Mouse (Mus musculus): Measurements from ENCODE around the gene Rrnad1.
A peak's percentile ranks its signal among the peaks of the same experiment; 100 is the strongest.
"Not testable (repeated sequence)": the region's sequence is repeated elsewhere in the genome, so short reads cannot be mapped to it uniquely, and the experiment has no call there.

The Rrnad1 gene

DNA sequence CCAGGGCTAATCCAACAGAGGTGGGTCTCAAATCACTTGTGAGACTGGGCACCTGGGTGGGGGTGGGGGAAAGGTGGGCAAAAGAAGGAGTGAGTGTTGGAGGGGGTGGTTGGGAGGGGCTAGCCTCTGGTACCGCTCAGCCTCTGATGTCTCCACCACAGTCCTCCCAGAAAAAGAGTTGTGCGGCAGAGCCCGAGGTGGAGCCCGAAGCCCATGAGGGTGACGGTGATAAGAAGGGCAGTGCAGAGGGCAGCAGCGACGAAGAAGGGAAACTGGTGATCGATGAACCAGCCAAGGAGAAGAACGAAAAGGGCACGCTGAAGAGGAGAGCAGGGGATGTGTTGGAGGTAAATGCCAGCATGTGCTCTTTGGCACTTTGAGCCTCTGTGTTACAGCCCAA, 16.6 kb downstream of the Rrnad1 start:
- no peak for DNase-seq (ENCODE audit: low spot score in 2 of 2)

- DNase-seq (ENCODE audit: low spot score in 2 of 2): no peak
These were observed 17.0 kb downstream of the Rrnad1 start for GRCm38 (mm10) chr3:87913491-87913890.

DNA sequence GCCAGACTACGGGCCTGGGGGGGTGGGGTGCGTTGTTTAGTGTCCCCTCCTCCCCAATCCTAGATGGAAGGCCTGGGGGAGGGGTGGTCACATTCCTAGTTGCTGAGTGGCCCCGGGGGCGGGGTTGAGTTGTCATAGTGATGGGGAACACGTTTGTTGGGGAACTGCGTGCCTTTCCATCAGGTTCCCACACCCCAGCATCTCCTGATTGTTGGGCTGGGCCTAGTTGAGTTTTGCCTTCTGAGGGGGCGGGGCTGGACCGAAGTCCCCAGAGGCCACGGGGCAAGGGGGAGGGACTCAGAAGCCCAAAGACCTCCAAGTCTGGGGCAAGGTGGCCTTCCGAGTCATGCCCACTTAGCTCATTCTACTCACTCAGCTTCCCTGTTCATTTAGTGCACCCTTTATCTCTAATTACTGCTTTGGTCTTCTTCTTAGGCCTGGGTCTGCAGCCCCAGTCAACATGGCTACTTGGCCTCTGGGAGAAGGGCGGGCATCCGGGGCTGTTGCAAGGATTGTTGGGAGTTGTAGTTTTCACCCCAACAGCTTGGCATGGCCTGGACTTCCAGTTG, 19.9 kb downstream of the Rrnad1 start:
- DNase-seq (ENCODE audit: low spot score in 2 of 2): peak in 1 of 2 experiments; percentile 46

GRCm38 (mm10) chr3:87909874-87910273, 20.6 kb downstream of the Rrnad1 start:
- no peak for DNase-seq (ENCODE audit: low spot score in 2 of 2)

GRCm38 (mm10) chr3:87909381-87909780, 21.1 kb downstream of the Rrnad1 start:
- DNase-seq (ENCODE audit: low spot score in 2 of 2): no peak

GRCm38 (mm10) chr3:87907906-87908305, 22.6 kb downstream of the Rrnad1 start:
- DNase-seq (ENCODE audit: low spot score in 2 of 2): no peak

DNA sequence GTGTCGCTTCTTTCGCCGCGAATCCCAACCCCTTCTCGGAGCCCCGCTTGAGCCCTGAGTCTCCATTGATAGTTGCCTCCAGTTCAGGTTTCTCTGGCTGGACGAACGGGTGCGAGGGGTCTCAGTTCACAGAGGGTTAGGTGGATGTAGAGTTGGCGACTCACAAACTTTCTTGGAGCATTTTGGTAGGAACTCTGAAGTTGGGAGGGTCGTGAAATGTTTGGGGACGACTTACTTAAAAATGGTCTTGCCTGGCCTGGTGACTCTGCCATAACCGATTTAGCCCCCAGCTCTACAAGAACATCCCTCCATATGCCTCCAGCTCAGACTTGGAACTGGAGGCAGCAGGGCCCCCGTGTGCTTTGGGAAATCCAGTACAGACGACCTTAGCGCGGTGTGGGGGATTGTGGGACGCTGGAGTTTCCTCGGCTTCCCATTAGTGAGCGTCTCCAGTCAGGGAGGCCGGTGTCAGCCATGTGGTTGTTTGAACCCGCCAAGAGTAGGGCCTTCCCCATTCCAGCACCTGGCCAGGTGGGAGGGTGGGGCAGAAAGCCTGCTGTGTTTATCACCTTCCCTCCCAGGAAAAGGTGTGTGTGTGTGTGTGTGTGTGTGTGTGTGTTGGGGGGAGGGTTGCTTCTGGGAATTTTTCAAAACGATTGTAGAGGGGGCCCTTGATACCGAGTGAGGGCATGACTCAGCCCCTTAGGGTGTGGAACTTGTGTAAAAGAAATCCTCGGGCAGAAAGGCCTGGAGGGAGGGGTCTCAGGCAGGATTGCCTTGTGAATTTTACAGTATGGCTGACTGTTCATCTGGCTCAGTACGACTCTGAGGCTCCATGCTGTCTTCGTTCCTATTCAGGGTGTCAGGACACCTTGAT, 23.3 kb downstream of the Rrnad1 start:
- peak in 1 of 2 experiments; percentile 34 for DNase-seq (ENCODE audit: low spot score in 2 of 2)

DNA sequence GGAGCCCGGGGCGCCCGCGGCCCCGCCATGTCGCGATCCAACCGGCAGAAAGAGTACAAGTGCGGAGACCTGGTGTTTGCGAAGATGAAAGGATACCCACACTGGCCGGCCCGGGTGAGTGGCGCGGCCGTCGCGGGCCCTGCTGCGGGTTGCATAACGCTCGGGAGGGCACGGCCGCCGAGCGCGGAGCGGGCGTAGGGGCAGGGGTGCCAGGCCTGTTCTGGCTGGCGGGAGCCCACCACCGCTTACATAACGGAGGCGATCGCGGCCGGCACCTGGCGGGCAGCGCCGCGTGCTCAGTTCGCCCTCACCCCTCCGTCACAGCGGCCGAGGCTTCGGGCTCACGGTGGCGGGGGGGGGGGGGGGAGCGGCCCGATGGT, 23.9 kb downstream of the Rrnad1 start:
- peak in 1 of 2 experiments; percentile 36 for DNase-seq (ENCODE audit: low spot score in 2 of 2)

DNA sequence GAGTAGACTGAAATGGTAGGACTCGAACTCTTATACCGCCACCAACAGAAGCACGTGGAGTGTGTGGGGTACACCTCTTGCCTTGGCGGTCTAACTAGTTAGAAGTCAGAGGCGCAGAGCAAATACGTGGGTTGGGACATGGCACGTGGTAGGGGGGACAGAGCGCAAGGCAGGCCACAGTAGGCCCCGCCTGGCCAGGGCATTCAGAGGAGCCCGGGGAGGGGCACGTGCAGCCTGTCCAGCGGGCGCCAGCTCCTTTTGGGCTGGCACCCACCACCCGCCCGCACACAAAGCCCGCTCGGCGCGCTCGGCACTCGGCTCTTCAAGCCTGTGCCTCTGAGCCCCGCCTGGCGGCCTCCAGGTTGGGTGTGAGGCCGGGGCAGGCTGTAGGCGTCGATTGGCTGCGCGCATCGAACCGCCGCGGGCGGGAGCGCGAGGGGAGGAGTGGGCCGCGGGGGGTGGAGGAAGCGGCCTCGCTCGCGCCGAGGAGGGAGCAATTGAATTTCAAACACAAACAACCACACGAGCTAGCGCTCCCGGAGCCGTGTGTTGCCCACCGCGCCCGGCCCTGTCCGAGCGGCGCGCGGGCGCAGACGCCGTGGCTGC, 24.5 kb downstream of the Rrnad1 start, which contains the start of gene Hdgf:
TSS of gene Hdgf (plus strand) at position 442 of the 606 bp plus-strand sequence.
- peak; percentile 90 to 92 for DNase-seq (ENCODE audit: low spot score in 2 of 2)

DNA sequence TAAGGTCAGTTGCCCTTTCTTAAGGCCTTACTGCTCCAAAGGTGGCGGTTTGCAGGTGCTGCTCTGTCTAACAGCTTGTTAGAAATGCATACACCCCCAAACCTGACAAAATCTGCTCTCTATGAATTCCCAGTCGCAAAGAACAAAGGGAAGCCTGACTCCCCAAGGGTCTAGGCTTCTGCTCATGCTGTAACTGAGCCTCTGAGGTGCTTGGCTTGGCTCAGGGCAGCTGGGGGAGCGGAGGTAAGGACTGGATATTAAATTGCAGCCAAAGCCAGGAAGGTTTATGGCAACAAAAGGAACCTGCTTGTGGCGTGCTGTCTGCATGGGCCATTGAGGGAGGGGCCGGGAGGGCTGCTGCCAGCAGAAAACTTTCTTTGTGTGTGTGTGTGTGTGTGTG, 26.7 kb downstream of the Rrnad1 start:
- no peak for DNase-seq (ENCODE audit: low spot score in 2 of 2)

DNA sequence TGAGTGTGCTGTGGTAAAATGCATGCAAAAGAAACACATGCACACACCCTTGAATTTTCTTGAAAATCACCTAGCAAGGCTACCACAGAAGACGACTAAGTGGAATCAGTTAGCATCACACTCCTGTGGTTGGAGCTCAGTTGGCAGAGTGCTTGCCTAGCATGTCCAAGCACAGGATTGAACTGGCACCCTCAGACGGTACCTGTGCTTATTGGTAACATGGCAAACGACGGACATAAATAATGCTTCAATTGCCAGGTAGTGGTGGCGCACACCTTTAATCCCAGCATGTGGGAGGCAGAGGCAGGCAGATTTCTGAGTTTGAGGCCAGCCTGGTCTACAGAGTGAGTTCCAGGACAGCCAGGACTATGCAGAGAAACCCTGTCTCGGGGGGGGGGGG, 28.6 kb downstream of the Rrnad1 start:
- not testable (repeated sequence) for DNase-seq (ENCODE audit: low spot score in 2 of 2)

GRCm38 (mm10) chr3:87901036-87901624, 29.4 kb downstream of the Rrnad1 start:
- no peak for DNase-seq (ENCODE audit: low spot score in 2 of 2)

DNA sequence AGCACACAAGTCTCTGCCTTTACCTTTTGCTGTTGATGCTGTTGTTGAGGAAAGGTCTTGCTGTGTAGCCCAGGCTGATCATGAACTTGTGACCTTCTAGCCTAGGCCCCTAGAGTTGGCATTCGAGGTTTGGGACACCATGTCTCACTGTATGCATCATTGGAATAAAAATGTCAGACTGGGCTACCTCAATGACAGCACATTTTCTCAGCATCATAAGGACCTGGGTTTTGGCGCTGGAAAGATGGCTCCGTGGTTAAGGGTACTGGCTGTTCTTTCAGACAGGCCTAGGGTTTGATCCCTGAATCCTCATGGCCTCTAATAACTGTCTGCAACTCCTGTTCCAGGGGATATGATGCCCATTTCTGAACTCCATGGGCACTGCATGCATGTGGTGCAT, 30.7 kb downstream of the Rrnad1 start:
- DNase-seq (ENCODE audit: low spot score in 2 of 2): no peak

GRCm38 (mm10) chr3:87899266-87899665, 31.3 kb downstream of the Rrnad1 start:
- no peak for DNase-seq (ENCODE audit: low spot score in 2 of 2)

GRCm38 (mm10) chr3:87893367-87893905, 37.1 kb downstream of the Rrnad1 start:
- no peak for DNase-seq (ENCODE audit: low spot score in 2 of 2)

DNA sequence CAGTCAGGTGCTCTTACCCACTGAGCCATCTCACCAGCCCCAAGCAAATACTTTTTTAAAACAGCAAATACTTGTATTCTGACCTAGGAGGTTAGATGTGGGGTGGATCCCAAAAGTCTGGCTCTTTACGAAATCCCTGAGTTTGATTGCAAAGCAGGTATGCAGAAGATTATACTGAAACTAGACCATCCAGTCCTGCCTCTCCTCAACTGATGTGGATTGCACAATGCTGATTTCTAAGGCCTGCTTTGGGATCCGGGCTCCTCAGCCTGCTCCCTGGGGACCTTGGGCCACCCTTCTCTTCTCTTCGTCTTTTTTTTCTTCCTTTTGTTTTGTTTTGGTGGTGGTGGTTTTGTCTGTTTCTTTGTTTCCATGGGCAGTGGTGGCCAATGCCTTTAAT, 39.0 kb downstream of the Rrnad1 start:
- no peak for DNase-seq (ENCODE audit: low spot score in 2 of 2)

GRCm38 (mm10) chr3:87887400-87887799, 43.1 kb downstream of the Rrnad1 start:
- not testable (repeated sequence) for DNase-seq (ENCODE audit: low spot score in 2 of 2)

GRCm38 (mm10) chr3:87886416-87886815, 44.1 kb downstream of the Rrnad1 start:
- no peak for DNase-seq (ENCODE audit: low spot score in 2 of 2)

GRCm38 (mm10) chr3:87886004-87886365, 44.5 kb downstream of the Rrnad1 start:
- DNase-seq (ENCODE audit: low spot score in 2 of 2): no peak

DNA sequence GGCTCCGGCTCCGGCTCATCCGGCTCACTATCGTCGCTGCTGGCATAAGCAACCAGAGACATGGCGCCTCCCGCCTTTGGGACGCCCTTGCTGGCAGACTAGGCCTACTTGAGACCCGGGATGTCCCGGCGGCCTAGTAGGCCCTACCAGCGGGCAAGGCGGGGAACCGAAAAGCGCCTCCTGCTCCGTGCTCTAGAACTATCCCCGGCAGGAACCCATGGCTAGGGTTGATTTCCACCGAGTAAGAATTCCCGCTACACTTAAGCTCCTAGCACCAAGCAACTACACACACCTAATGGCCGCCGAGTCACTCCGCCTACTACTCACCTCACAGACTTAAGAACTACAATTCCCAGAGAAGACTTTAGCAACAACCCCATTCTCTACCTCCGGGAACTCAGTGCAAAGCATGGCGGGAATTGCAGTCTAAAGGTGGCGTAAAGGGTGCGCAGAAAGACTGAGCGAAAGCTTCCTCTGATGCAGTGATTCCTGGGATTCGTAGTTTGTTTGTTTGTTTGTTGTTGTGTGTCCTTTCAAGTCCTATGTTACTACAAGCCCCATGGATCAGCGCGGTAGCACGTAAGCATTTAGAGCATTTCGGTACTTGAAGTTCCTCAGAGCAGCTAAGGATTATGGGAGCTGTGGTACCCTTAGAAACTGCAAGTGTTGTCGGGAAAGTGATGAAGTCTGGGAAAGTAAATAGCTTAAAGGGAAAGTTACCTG, 45.1 kb downstream of the Rrnad1 start, which contains the start of gene Prcc:
TSS of gene Prcc (minus strand) at position 328 of the 723 bp plus-strand sequence.
- peak; percentile 93 to 95 for DNase-seq (ENCODE audit: low spot score in 2 of 2)

- DNase-seq (ENCODE audit: low spot score in 2 of 2): peak; percentile 32 to 44
These were observed 45.7 kb downstream of the Rrnad1 start for GRCm38 (mm10) chr3:87884708-87885251.
